Mouse (Mus musculus) urinary bladder, postnatal 25 days (tissue): ENCODE measurements around the gene Sema3g.
A peak's percentile ranks its signal among the peaks of the same experiment; 100 is the strongest.

Experiments
- DNase-seq: peaks from one replicate; pipeline ENCODE4 v3.0.0; 2022; ENCODE audit warnings: low spot score

Sema3g gene

DNA sequence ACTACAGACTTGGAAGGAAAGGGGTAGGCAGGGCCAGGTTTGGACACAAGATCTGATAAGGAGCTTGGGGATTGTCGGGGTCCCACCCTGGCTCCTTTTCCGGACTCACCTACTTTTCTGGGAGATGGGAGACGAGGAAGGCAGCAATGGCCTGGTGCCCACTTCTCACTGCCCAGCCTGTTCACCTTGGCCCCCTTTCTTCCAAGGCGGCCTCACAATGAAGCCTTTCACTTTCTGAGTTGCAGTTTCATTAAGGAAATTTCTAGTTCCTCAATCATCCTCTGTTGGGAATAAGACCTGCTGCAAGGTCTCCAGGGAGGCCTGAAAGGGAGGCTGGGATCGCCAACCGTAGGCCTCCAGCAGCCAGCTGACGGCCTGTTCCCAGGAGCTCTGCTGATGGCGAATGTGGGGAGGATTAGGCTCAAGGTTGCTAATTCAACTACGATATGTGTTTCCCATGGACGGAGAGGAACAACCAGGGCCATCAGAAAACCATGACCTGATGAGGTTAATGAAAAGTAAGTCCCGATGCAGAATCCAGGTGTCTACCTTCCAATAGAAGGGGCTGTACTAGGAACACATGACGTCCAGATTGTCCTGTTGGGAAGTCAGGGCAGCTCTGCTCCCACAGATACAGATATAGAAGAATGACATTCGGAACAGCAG, 14.9 kb downstream of the Sema3g start:
- DNase-seq, result no peak

DNA sequence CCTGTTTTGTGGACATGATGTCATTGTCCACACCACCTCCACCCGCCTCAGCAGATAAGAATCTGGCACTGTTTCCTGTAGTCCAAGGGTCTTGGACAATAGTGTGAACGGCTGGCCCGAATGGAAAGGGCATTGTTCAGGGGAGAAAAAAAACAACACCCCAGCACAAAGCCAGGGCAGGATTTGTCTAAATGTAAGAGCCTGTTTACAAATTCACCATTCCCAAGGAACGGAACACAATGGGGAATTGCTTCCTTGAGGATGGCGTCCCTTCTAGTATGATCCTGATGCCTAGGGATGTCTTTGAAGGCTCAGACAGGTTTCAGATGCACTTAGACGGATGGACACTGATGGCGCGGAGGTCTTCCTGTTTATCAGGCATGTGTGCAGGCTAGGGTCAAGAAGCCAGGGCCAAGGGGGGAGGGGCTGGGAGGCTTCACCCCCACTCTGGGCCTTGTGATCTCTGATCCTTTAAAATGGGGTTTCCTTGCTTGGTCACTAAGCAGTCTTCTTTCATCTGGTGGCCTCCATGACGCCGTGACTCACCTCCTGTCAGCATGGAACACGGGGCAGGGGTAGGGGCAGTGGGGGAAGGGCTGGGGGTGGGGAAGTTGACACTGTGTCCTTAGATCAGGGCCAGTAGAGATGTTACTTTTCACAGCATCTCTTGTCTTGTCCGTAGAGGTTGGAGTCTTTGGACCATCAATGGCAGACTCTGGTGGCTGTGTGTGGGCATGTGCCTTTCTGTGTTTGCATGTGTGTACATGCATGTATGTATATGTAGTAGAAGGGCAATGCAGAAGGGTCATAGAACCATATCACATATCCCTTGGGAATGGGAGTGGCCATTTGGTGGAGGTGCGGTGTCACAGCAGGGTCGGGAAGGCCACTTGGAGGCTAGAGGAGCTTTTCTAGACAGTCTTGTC, 15.7 kb downstream of the Sema3g start:
- DNase-seq, result no peak

DNA sequence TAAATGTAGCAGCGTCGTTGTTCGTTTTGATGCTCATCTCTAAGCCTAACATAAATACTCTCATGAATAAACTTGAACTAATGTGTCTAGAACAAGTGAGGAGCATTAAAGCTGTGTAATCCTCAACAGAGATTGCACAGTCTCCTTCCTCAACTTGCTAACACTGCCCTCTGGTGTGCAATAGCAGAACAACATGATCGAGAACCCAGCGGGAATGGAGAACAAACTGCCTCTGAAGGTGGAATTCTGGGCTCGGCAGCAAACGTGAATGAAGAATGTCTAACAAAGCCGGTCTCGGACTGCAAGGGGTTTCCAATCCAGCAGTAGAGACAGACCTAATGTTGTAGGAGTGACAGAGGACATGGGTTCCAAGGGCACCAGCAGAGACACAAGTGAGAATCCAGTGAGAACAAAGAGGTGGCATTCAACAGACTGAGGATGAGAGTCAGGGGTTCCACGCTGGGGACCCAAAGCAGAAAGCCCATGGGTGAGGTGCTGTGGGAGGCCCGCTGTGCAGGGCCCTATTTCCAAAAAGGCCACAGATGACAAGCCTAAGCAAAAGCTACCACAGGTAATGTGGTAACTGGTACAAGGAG, 16.4 kb downstream of the Sema3g start:
- DNase-seq, result peak; percentile 78

DNA sequence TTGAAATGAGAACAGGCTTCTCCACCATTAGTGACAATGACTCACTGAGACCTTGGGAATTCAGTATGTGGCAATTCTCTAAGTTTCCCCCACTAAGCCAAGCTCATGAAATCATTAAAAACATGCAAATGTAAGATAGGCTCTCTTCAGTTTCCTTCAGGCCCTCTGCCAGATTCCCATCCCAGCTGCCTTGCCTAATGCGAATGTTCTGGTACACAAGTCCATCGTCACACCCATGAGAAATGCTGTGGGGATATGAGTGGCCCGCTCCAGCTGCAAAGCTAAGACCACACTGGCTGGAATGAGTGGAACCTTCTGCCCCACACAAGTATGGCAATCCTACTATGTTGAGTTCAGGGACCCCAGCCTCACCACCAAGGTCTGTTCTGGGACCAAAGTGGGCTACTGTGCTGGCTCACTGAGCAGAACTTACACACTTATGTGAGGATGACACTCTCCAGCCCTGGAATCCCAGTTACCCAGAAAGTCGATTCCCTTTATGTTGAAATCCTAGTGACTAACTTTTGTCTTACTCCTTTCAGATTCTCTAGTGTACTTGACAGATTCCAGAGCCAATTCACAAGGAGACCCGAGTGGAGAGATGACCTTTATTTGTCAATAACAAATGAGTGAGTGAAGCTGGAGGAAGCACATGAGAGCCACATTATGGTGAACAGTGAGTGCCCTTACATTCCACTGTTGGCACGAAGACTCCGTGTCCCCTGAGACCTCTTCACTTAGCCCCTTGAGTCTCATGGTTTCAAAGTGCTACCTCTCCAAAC, 19.6 kb downstream of the Sema3g start:
- DNase-seq, result no peak

DNA sequence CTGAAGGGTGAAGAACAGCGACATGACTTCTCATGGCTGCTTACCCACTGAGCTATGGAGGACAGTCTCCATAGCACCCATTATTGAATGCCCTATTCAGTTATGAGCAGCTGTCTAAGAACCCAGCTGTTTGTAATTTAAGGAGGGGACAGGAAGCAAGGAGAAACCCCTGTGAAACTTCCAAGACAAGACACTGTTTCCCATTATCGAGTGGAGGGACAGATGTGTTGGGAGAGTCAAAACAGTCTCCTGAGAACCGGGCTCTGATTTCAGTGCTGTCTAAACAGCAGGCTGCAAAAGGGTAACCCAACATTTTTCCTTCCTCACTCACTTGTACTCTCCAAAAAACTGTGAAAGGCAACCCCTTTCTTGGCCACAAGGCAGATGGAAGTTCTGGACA, 22.9 kb downstream of the Sema3g start:
- no peak for DNase-seq

DNA sequence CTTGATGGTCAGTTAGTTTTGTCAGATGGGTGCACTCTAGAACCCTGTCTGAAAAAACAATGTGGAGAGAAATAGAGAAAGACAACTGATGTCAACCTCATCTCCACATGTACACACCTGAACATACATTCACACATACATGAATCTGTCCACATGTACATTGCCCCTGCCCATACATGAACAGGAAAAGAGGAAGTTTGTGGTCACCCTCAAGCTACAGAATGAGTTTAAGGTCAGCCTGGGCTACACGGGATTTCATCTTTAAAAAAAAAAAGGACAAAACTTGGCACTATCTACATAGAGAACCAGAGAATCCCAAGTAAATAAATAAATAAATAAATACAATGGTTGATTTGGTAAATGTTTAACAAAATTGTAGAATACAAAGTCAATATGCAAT, 27.1 kb downstream of the Sema3g start:
- DNase-seq, result no peak

DNA sequence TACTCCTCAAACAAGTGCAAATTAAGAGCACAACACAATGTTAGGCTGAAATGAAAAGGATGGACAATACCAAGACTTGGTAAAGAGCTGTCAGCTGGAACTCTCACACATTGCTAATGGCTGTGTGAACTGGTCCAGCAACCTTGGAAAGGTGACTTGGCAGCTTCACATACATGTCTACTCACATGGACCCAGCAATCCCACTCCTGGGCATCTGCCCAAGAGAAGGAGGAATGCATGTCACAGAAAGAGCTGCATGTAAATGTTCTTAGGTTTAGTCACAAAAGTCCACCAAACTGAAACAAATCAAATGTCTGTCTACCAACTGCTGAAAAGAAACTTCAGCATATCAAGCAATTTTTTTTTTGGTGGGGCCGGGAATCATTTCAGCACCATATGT, 28.3 kb downstream of the Sema3g start:
- no peak for DNase-seq

DNA sequence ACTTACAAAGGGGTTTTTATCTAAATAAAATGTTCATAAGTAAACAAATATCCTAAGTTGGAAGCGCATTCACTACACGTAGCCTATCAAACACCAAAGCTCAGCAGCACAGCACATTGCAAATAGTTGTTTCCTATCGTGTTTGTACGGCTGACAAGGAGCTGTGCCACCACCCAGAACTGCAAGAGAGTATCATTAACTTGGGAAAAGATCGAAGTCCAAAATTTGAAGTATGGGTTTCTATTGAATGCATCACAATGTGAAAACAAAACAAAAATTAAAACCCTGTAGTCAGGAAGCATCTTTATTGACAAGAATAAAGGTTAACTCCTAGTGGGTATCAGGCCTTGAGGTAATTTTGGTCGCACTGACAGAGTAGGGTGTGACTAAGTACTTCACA, 30.7 kb downstream of the Sema3g start:
- DNase-seq, result no peak

DNA sequence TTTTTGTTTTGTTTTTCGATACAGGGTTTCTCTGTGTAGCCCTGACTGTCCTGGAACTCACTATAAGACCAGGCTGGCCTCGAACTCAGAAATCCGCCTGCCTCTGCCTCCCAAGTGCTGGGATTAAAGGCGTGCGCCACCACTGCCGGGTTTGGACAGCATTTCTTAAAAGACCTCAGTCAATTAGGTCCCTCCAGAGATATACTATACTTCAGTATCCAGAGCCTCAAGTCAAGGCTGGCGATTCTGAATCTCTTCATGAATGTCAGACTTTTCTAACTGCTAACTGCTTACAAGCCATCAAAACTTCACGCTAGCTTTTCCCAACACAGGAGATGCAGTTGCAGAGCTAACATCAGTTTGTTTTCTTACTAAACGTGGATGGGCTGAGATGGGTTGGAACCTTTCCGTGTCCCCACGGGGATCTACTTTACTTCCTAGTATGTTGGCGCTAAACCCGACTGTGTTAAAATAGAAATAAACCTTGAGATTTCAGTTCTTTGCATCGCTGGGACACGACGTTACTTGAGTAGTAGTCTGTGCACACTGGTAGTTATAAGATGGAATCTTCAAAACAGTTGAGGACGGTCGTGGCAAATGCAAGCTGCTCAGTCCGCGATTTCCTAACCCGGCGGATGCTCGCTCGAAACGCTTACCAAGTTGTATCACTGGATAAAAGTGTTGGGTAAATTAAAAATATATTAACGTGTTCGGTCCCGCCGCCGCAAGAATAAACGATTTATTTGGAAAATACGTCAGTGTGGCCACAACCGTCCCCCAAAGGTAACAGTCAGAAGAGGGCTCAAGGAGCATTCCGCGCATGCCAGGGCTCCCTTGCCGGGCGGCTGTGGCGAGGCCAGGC, 32.8 kb downstream of the Sema3g start:
- DNase-seq, result no peak

DNA sequence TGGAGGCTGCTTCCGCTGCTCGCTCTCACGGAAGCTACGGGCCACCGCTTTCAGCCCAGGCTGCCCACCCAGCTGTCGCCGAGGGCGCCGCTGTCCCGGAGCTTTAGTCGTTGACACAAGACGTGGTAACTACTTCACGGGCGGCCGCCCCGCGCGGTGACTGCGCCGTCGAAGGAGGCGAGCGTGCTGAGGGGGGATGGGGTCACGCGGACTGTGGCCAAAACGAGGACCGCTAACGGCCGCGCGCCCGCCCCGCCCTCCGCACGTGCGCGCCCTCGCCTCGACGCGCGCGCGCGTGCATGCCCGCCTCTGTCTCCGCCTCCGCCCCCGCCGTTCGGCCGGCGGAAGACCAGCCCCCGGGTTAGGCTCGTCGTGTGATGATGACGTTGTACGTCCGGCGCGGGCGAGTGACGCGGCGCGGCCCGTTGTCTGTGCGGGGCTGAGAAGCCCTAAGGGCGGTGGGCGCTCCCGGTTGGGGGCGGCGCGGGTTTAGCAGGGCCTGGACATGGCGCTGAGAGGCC, 33.5 kb downstream of the Sema3g start, which contains the start of the genes Phf7 and Bap1:
Gene Phf7, minus strand, starts transcription at position 234 of the 521 bp plus-strand sequence.
Gene Bap1, plus strand, starts transcription at position 367 of the 521 bp plus-strand sequence.
- peak; percentile 98 for DNase-seq

DNA sequence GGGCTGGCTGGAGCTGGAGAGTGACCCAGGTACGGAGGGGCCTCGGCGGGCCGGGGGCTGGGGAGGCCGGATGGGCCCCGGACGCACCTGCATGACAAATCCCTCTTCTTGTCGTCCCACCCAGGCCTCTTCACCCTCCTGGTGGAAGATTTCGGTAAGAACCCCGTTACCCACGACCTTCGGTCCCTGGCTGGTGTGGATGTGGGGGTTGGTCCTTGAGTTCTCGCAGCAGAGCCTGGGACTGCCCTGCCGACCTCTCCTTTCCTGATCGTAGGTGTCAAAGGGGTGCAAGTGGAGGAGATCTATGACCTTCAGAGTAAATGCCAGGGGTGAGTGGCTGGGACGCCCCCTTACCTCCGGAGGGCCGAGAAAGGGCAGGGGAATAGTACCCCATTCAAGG, 34.0 kb downstream of the Sema3g start:
- DNase-seq, result no peak

DNA sequence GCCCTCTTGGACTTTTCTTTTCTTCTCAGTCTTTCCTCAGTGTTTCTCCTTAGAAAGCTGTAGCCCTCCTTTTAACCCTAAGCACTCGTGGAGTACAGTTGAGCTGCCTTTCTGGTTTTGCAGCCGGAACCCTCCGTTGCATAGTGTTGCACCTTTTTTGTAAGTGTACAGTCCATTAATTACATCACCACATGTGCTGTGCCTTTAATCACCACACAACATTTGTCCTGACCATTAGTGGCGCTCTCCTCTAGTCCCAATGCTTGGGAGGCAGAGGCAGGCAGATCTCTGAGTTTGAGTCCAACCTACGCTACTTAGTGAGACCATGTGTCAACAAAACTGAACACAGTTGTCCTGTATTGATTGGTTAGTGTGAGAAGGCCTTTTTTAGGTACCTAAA, 34.4 kb downstream of the Sema3g start:
- no peak for DNase-seq

DNA sequence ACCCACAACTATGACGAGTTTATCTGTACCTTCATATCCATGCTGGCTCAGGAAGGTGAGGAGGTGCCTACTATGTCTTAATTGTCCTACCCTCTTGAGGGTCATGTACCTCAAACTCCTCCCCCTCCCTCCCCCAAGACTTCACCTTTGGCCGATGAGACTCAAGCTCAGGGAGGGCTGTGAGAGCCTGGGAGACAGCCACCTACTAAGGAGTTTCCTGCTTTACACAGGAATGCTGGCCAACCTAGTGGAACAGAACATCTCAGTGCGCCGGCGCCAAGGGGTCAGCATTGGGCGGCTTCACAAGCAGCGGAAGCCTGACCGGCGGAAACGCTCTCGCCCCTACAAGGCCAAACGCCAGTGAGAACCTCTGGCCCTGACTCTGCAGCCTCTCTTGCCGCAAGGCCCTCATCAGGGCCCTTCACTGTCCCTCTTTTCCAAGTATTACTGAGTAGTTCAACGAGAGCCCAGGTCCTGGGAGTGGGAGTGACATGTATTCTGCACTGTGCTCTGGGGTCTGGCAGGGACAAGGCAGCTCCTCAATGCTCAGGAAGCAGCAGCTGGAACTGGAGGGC, 40.9 kb downstream of the Sema3g start:
- DNase-seq, result no peak

DNA sequence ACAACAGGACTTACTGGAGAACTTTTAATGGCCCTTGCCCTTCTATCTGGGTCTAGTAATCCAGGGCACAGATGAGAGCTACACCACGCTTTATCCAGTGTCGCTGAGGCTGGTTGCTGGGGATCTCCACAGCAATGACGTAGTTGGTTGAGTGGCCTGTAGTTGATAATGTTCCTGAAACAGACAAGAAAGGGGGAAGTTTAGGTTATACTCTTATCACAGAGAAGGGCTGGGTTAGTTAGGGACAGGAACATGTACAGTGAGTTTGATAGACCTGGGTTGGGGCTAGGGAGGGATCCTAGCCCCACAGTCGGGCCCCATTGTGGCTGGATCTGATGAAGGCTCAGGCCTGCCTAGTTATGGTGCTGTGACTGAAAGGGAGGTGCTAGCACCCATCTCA, 42.7 kb downstream of the Sema3g start:
- DNase-seq, result no peak

DNA sequence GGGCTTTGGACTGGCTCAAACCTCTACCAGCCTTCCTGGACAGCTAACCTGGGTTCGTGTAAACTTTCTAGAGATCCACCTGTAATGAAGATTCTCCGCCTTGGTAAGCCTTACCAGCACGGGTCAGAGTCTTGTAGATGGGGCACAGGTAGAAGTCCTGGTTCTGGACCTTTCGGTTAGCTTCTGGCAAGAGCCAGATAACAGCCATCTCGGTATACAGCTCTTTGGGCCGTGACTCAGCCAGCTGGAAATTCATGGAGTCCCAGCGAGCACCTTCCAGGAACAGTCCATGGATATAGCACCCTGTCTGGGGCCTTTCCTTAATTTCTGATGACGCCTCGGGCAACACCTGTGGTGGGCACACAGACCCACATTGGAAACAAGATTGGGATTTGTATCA, 43.3 kb downstream of the Sema3g start:
- no peak for DNase-seq

DNA sequence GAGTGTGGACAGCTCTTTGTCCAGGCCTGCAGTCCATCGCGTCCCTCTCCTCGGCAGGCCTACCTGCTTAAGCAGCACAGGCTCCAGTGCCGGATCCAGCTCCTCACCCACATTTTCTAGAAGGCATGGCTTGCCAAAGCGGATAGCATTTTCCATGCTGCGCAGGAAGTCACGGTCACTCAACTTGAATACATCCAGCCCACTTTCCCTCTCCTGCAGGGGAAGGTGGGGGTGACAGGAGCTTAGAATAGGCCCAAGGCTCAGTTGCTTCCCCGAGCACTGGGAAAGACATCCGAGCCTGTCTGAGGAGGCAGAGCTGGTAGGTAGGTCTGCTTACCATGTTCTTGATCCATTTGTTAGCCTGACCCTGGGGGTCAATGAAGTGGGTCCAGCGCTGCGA, 50.0 kb downstream of the Sema3g start:
- no peak for DNase-seq

DNA sequence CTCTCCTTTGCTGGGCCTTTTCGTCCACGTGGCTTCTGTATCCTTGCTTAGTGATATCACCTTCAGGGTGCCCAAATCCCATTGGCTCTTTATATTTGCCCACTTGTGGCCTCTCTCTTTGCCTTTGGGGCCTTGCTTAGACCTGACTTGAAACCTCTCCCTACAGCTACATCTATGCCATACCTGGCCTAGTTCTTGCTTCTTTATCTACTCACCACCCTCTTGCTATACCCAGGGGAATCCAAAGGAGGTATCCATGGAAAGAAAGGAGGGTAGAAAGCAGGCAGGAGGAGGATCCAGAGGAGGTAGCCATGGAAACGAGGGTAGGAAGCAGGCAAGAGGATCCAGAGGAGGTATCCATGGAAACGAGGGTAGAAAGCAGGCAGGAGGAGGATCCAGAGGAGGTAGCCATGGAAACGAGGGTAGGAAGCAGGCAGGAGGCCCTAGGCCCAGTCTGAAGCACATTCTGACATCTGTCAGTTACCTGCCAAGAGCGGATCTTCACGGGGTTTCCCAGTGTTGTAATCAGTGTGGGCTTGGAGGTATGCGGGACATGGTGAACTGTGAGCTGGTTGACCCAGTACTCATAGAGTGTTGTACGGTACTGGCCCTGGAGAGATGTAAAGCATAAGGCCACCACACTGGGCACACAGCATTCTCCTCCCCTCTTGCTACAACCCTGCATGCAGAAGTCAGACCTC, 50.8 kb downstream of the Sema3g start:
- no peak for DNase-seq

DNA sequence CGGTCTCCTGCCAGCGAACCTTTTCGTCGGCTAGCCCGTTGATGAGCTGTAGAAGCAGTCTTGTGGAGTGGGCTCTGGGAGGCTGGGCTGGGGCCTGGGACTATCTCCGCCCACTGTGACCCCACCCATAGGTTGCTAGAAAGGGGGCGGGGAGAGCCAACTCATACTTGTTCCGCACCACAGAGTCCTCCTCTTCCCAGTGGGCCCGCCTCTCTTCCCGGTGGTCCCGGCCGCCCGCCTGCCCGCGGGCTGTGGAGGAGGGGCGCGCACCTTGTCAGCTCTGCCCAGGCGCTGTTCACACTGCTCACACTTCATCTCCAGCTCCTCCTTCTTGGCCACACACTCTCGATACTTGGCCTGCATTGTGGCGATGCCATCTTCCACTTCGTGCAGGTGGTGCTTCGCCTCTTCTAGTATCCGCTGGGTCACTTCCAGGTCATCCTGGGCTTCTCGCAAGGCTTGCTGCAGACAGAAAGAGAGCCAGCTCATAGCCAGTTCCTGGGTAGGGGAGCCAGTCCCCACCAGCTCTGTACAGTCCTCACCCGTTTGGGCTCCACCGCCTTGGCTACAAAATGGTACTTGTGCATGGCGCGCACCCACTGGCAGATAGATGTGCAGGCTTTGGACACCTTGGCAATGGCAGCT, 51.9 kb downstream of the Sema3g start:
- peak; percentile 23 for DNase-seq

DNA sequence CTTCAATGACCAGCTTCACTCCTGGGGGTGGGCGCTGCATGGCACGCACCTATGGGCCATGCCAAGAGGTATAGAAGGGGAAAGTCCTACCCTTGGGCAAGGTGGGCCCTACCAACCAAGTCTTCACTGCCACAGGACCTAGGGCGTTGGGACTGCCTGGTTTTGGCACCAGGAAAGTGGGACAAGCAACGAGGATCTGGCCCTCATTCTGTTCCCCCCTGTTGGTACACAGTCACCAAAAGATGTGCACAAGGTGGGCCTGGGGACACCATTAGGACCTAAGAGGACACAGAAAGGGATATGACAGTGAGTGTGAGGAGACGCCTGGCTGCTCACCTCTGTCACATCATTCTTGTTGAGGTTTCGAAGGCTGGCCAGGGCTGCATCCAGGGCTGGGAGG, 53.5 kb downstream of the Sema3g start:
- DNase-seq, result no peak
